Mouse (Mus musculus): Measurements from ENCODE around the gene Isca1. TPM values are rescaled to one million over a fixed set of nuclear protein-coding genes. Genes with fewer than 3 reads are reported as not detected.
"Not testable (repeated sequence)": the region's sequence is repeated elsewhere in the genome, so short reads cannot be mapped to it uniquely, and the experiment has no call there.

Isca1 gene
- polyA plus RNA-seq, 1 experiment, result 64.3 TPM

DNA sequence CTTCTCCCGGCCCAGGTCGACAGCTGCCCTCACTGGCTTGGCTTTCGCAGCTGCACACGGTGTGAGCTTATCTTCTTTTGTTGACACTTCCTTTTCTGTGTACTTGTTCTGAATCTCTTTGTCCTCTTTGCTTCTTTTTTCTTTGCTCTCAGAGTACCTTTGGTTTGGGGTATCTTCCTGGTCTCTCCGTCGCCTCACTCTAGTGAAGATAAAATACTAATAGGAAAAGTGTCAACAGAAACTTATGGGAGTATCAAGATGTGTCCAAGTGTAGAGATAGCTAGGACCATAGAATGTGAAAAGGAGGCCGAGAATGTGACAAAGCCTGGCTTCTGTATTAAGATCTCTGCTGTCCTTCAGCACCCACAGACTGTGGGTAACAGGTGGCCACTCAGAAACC lies 12.5 kb upstream of the Isca1 start, which contains the start of gene Gm49354:
Gm49354 (minus strand) TSS at position 101 of the 400 bp plus-strand sequence.
- Histone ChIP-seq H3K4me3 (ENCODE audit: insufficient read depth, low read length) (no peak within 1 kb of the TSS), H3K4me1 (ENCODE audit: control insufficient read depth, insufficient read depth, low read length) (no peaks in the 10 kb centered on the region), H3K27ac (ENCODE audit: insufficient read depth, low read length) (no peak within 1 kb of the TSS)
- TF ChIP-seq CTCF (IDR thresholded peaks at IDR 0.05; ENCODE audit: borderline replicate concordance, insufficient read depth, low read length) (no peak), POLR2A (IDR thresholded peaks at IDR 0.05; ENCODE audit: low read depth, low read length) (no peak)

DNA sequence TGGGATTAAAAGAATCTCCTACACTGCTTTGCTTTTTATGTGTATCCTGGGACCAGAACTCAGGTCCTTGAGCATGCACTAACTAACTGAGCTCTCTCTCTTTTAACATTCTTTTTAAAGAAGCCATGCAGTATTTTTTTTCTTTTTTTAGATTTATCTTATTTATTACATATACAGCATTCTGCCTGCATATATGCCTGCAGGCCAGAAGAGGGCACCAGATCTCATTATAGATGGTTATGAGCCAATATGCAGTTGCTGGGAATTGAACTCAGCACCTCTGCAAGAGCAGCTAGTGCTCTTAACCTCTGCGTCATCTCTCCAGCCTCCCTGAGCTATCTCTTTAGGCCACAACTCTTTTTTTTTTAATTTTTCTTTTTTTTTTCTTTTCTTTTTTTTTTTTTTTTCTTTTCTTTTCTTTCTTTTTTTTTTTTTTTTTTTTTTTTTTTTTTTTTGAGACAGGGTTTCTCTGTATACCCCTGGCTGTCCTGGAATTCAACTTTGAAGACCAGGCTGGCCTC lies 10.2 kb upstream of the Isca1 start:
- H3K27ac ChIP-seq (ENCODE audit: insufficient read depth, low read length); H3K4me3 ChIP-seq (ENCODE audit: insufficient read depth, low read length); H3K4me1 ChIP-seq (ENCODE audit: control insufficient read depth, insufficient read depth, low read length): not testable (repeated sequence)

DNA sequence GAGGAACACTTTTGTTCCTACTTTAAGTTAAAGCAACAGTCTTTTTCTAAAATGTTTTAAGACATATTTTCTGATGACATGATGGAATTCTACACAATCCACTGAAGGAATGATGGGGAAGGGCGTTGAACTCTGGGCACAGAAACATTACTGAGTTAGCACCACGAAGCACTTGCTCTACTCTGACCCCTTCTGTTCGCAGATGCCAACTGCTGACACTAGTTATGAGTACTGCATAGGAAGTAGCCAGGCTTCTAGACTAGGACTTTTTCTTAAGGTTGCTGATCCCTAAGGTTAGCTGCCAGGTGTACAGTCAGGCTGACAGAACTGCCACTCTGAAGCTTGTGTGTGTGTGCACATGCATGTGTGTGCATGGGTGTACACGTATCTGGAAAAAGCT lies 9.6 kb upstream of the Isca1 start:
- Histone ChIP-seq H3K4me3 (ENCODE audit: insufficient read depth, low read length) (no peak overlapping the region), H3K27ac (ENCODE audit: insufficient read depth, low read length) (no peak overlapping the region), H3K4me1 (ENCODE audit: control insufficient read depth, insufficient read depth, low read length) (no peaks in the 10 kb centered on the region)
- TF ChIP-seq POLR2A (IDR thresholded peaks at IDR 0.05; ENCODE audit: low read depth, low read length) (no peak), CTCF (IDR thresholded peaks at IDR 0.05; ENCODE audit: borderline replicate concordance, insufficient read depth, low read length) (no peak)

DNA sequence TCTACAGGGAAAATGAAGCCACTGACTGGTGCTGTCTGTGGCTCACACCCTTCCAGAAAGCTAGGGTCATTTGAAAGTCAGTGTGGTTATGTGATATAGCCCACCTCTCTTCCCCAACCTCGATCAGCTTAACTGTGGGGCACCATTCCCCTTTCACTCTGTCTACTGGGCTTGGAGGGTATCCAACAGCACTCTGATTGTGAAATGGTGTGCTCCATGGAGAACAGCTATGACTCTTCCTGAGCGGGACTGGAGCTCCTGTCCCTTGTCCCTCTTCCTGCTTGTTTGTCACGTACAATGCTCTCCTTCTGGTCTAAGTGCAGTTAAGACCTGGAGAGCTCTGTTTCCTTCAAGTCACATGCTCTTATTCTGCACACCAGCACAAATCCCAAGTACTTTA lies 5.6 kb upstream of the Isca1 start:
- no peak for TF ChIP-seq POLR2A (IDR thresholded peaks at IDR 0.05; ENCODE audit: low read depth, low read length)
- no peak for TF ChIP-seq CTCF (IDR thresholded peaks at IDR 0.05; ENCODE audit: borderline replicate concordance, insufficient read depth, low read length)

DNA sequence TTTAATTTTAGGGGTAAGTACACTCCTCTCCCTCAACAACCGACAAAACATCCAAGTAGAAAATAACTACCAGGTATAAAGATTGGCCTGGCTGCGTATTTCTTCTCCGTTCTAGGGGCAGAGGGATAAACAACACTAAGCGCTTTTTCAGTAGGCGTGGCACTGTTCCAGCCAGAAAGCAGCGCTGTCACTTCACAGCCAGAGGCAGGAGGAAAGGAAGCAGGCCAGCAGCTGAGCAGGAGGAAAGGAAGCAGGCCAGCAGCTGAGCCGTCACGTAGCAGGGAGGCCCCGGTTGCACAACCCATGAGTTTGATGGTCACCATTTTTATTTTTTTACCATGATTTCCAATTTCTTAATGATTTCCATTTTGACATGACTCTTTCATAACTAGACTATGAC lies 1.6 kb upstream of the Isca1 start:
- TF ChIP-seq CTCF (IDR thresholded peaks at IDR 0.05; ENCODE audit: borderline replicate concordance, insufficient read depth, low read length), result no peak
- 0 out of 2 replicates have a peak, but pooled peaks have one; percentile 12 for TF ChIP-seq POLR2A (IDR thresholded peaks at IDR 0.05; ENCODE audit: low read depth, low read length)
- no peak overlapping the region for H3K4me3 ChIP-seq (ENCODE audit: insufficient read depth, low read length)
- peak overlapping the region; percentile 90; the same call in 1 of the 2 replicates for H3K27ac ChIP-seq (ENCODE audit: insufficient read depth, low read length)
- peaks cover 5% of the 10 kb centered on the region for H3K4me1 ChIP-seq (ENCODE audit: control insufficient read depth, insufficient read depth, low read length)

More for the DNA sequence above, 5.6 kb upstream of the Isca1 start:
- Histone ChIP-seq H3K4me3 (ENCODE audit: insufficient read depth, low read length) (no peak overlapping the region), H3K27ac (ENCODE audit: insufficient read depth, low read length) (no peak overlapping the region), H3K4me1 (ENCODE audit: control insufficient read depth, insufficient read depth, low read length) (peaks cover 2% of the 10 kb centered on the region; the same call in 1 of the 2 replicates)

DNA sequence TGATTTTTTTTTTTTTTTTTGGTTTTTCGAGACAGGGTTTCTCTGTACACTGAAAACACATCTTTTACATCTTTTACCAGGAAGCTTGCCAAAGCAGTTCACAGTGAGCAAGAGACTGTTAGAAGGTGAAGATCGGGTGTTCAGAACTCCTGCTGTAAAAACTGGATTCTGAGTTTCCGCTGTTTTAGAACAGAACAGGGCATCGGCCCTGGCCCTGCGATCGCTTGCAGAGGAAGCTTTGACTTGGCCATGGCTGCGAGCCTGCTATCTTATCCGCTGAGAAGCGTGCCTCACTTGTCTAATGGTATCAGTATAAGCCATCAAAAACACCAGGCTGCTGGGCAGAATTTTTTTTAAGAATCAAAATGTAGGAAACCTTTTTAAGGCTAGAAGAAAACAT lies 1.2 kb upstream of the Isca1 start:
- TF ChIP-seq POLR2A (IDR thresholded peaks at IDR 0.05; ENCODE audit: low read depth, low read length), result no peak
- peaks cover 5% of the 10 kb centered on the region for H3K4me1 ChIP-seq (ENCODE audit: control insufficient read depth, insufficient read depth, low read length)
- peak overlapping the region; percentile 90; the same call in 1 of the 2 replicates for H3K27ac ChIP-seq (ENCODE audit: insufficient read depth, low read length)
- H3K4me3 ChIP-seq (ENCODE audit: insufficient read depth, low read length), result no peak overlapping the region

DNA sequence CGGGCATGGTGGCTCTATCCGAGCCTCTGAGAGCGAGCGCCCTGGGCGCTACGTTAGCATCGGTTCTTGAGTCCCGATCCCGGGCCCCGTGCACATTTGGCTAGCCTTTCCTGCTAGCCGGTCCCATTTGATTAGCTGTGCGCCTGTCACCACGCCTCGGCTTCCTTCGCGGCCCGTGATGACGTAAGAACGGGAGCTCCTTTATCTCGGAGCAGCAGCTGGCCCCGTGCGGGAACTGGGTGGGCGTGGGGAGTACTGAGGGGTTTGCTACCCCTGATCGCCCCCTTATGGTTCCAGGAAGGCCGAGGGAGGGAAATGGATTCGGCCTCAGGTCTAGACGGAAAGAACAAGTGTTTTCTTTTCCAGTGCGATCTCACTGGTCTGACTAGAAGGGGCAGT lies 553 bp upstream of the Isca1 start:
- TF ChIP-seq POLR2A (IDR thresholded peaks at IDR 0.05; ENCODE audit: low read depth, low read length) (no peak; the same call in 1 of the 2 replicates), CTCF (IDR thresholded peaks at IDR 0.05; ENCODE audit: borderline replicate concordance, insufficient read depth, low read length) (no peak)
- H3K4me1 ChIP-seq (ENCODE audit: control insufficient read depth, insufficient read depth, low read length), result peaks cover 5% of the 10 kb centered on the region
- H3K4me3 ChIP-seq (ENCODE audit: insufficient read depth, low read length), result peak overlapping the region; percentile 63
- peak overlapping the region; percentile 90 for H3K27ac ChIP-seq (ENCODE audit: insufficient read depth, low read length)

DNA sequence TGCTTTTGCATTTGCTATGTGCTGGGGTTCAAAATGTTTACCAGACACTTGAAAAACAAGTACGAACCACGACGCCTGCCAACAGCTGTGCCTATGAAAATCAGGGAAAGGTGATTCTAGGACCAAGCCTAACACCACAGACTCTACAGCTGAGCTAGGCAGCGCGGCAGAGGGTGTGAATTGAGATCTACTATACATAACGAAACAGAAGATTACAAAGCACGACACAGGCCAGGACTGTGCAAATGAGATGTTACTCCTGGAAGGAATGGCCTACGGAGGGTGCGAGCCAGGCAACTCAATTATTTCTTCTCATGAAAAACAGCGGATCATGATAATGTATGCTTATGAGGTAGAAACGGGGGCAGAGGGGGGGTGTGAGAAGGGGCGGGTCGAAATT lies 1.1 kb downstream of the Isca1 start:
- no peak for TF ChIP-seq CTCF (IDR thresholded peaks at IDR 0.05; ENCODE audit: borderline replicate concordance, insufficient read depth, low read length)
- no peak for TF ChIP-seq POLR2A (IDR thresholded peaks at IDR 0.05; ENCODE audit: low read depth, low read length)
- H3K4me3 ChIP-seq (ENCODE audit: insufficient read depth, low read length), result peak overlapping the region; percentile 86
- H3K27ac ChIP-seq (ENCODE audit: insufficient read depth, low read length), result no peak overlapping the region
- peaks cover 5% of the 10 kb centered on the region for H3K4me1 ChIP-seq (ENCODE audit: control insufficient read depth, insufficient read depth, low read length)

DNA sequence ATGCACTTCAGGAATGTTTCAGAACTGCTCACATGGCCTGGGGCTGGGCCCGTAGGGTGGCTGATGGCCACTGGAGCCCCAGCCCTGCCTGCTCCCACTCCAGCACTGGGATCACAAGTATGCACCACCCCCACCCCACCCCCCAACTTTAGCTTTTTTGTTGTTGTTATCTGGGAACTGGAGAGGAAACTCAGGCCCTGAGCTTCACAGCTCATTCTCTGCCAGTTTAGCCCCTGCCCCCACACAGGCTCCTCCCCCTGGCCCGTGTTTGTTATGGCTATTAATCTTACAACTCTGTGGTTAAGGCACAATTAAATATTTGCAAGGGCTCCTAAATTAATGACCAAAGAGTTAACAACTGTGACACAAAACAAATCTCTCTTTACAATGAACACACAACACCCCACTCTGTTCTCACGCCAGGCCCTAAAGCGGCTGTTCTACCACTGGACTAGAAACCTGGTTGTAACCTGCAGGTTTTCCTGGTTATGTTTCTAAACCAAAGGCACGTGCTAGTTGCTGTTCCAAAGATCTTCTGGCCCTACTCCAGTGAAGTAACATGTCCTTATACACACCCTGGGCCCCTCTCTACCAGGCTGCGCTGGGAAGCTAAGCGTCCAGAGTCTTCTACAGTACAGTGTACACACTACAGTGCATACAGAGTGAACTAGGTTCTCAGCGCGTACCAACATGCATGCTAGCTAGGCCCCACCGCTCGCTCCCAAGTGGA lies 2.7 kb downstream of the Isca1 start:
- TF ChIP-seq POLR2A (IDR thresholded peaks at IDR 0.05; ENCODE audit: low read depth, low read length), result no peak
- TF ChIP-seq CTCF (IDR thresholded peaks at IDR 0.05; ENCODE audit: borderline replicate concordance, insufficient read depth, low read length), result no peak
- Histone ChIP-seq H3K4me1 (ENCODE audit: control insufficient read depth, insufficient read depth, low read length) (peaks cover 5% of the 10 kb centered on the region), H3K4me3 (ENCODE audit: insufficient read depth, low read length) (no peak overlapping the region), H3K27ac (ENCODE audit: insufficient read depth, low read length) (no peak overlapping the region)

DNA sequence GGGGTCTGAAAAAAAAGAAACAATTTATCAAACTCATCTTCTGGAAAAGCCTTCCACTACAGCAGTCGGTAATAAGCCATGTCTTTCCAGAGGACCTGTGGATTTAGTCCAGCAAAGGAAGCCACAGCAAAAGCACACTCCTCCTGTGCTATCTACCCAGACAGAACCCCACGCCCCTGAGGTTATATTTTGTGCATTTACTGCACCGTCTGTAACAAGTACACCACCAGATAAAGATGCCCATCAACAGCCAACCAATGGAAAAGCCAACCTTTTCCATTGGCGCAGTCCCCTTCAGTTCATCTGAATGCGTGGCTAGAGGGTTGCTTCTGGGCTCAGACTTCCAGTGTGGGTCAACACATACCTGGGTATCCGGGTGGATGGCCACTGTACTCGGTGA lies 6.8 kb downstream of the Isca1 start:
- Histone ChIP-seq H3K4me1 (ENCODE audit: control insufficient read depth, insufficient read depth, low read length) (peaks cover under 1% of the 10 kb centered on the region; the same call in 1 of the 2 replicates), H3K27ac (ENCODE audit: insufficient read depth, low read length) (no peak overlapping the region), H3K4me3 (ENCODE audit: insufficient read depth, low read length) (no peak overlapping the region)
- TF ChIP-seq POLR2A (IDR thresholded peaks at IDR 0.05; ENCODE audit: low read depth, low read length) (no peak), CTCF (IDR thresholded peaks at IDR 0.05; ENCODE audit: borderline replicate concordance, insufficient read depth, low read length) (no peak)

All from embryonic fibroblast, embryonic 13.5 days (primary cell).